Mouse (Mus musculus) MEL (cell line): ENCODE data around the gene Prkci. TPM values are rescaled to one million over a fixed set of nuclear protein-coding genes. Genes with fewer than 3 reads are reported as not detected.

Source experiments
- DNase-seq: peaks from one replicate; pipeline ENCODE4 v3.0.0; 2011; ENCODE audit warnings: low read depth, low spot score
- H3K27ac ChIP-seq: 2 replicates; pipeline ENCODE4 v1.5.1; 2012; ENCODE audit warnings: low read depth, mild to moderate bottlenecking, control low read depth, low read length, moderate library complexity; ENCODE audit not compliant: control insufficient read depth
- H3K27me3 ChIP-seq, 2 experiments: fragments of 150-350 bp in 1 of 2; sonication (generic) in 1 of 2; 2 replicates each; pipeline ENCODE4 v1.6.1; 2012; ENCODE audit warnings: low read length in 2 of 2, mild to moderate bottlenecking in 2 of 2, improper control_type of control experiment in 1 of 2, moderate library complexity in 1 of 2; ENCODE audit not compliant: insufficient read depth in 2 of 2, control insufficient read depth in 1 of 2
- H3K36me3 ChIP-seq, 2 experiments: 2 replicates each; pipeline ENCODE4 v1.6.1; 2012 to 2014; ENCODE audit warnings: low read length in 2 of 2, improper control_type of control experiment in 1 of 2, inconsistent platforms in 1 of 2, mild to moderate bottlenecking in 1 of 2; ENCODE audit not compliant: insufficient read depth in 2 of 2, control insufficient read depth in 1 of 2
- H3K4me1 ChIP-seq, 2 experiments: fragments of 150-350 bp in 1 of 2; sonication (generic) in 1 of 2; 2 replicates each; pipeline ENCODE4 v1.6.1; 2012; ENCODE audit warnings: low read length in 2 of 2, improper control_type of control experiment in 1 of 2, mild to moderate bottlenecking in 1 of 2; ENCODE audit not compliant: insufficient read depth in 2 of 2, control insufficient read depth in 1 of 2
- H3K4me3 ChIP-seq, 2 experiments: fragments of 150-350 bp in 1 of 2; sonication (generic) in 1 of 2; 2 replicates each; pipeline ENCODE4 v1.5.1; 2012; ENCODE audit warnings: low read depth in 2 of 2, low read length in 2 of 2, mild to moderate bottlenecking in 2 of 2, moderate library complexity in 2 of 2, control low read depth in 1 of 2, improper control_type of control experiment in 1 of 2; ENCODE audit not compliant: control insufficient read depth in 1 of 2, insufficient read depth in 1 of 2
- H3K79me2 ChIP-seq: 2 replicates; pipeline ENCODE4 v1.6.1; 2012; ENCODE audit warnings: mild to moderate bottlenecking, low read length, moderate library complexity; ENCODE audit not compliant: control insufficient read depth, poor library complexity, insufficient read depth
- H3K9ac ChIP-seq: 2 replicates; pipeline ENCODE4 v1.6.1; 2012; ENCODE audit warnings: low read depth, mild to moderate bottlenecking, control low read depth, low read length, moderate library complexity; ENCODE audit not compliant: control insufficient read depth, poor library complexity, severe bottlenecking
- H3K9me3 ChIP-seq: fragments of 150-350 bp; sonication (generic); replicated peaks from 2 replicates; pipeline ENCODE4 v1.6.1; 2012; ENCODE audit warnings: mild to moderate bottlenecking, low read length, improper control_type of control experiment, moderate library complexity; ENCODE audit not compliant: insufficient read depth
- BHLHE40 ChIP-seq: IDR thresholded peaks from 2 replicates; pipeline ENCODE4 v1.6.1; 2012; ENCODE audit warnings: low read depth, mild to moderate bottlenecking, inconsistent platforms, low read length, improper control_type of control experiment, borderline replicate concordance
- CHD1 ChIP-seq: IDR thresholded peaks from 2 replicates; pipeline ENCODE4 v1.6.1; 2012; ENCODE audit warnings: low read depth, mild to moderate bottlenecking, inconsistent platforms, low read length, improper control_type of control experiment
- CTCF ChIP-seq, 3 experiments: IDR thresholded peaks in 2 of 3; conservative IDR thresholded peaks in 1 of 3; 2 replicates each; pipeline ENCODE4 v1.5.1; 2011 to 2012; ENCODE audit warnings: low read length in 3 of 3, low read depth in 2 of 3, mild to moderate bottlenecking in 2 of 3, improper control_type of control experiment in 1 of 3, inconsistent platforms in 1 of 3, mixed read lengths in 1 of 3, moderate library complexity in 1 of 3; ENCODE audit not compliant: control insufficient read depth in 1 of 3, insufficient read depth in 1 of 3, poor library complexity in 1 of 3, severe bottlenecking in 1 of 3
- EP300 ChIP-seq, 2 experiments: IDR thresholded peaks; 2 replicates each; pipeline ENCODE4 v1.6.1; 2011; ENCODE audit warnings: improper control_type of control experiment in 2 of 2, low read length in 2 of 2, low read depth in 1 of 2, mild to moderate bottlenecking in 1 of 2
- ETS1 ChIP-seq: IDR thresholded peaks from 2 replicates; pipeline ENCODE4 v1.6.1; 2012; ENCODE audit warnings: low read depth, mild to moderate bottlenecking, inconsistent platforms, low read length, improper control_type of control experiment, moderate library complexity
- GABPA ChIP-seq: IDR thresholded peaks from 2 replicates; pipeline ENCODE4 v1.6.1; 2012; ENCODE audit warnings: low read depth, mild to moderate bottlenecking, inconsistent platforms, low read length, improper control_type of control experiment, moderate library complexity
- GATA1 ChIP-seq: IDR thresholded peaks from 2 replicates; pipeline ENCODE4 v1.6.1; 2011; ENCODE audit warnings: low read depth, low read length, improper control_type of control experiment
- HCFC1 ChIP-seq: IDR thresholded peaks from 2 replicates; pipeline ENCODE4 v1.6.1; 2012; ENCODE audit warnings: low read depth, mild to moderate bottlenecking, inconsistent platforms, low read length, improper control_type of control experiment, moderate library complexity
- JUND ChIP-seq: IDR thresholded peaks from 2 replicates; pipeline ENCODE4 v1.6.1; 2011; ENCODE audit warnings: low read depth, mild to moderate bottlenecking, improper control_type of control experiment, low read length
- KAT2A ChIP-seq: conservative IDR thresholded peaks from 2 replicates; pipeline ENCODE4 v1.6.1; 2012; ENCODE audit warnings: low read depth, low read length, improper control_type of control experiment, inconsistent platforms
- MAZ ChIP-seq: IDR thresholded peaks from 2 replicates; pipeline ENCODE4 v1.6.1; 2012; ENCODE audit warnings: low read depth, mild to moderate bottlenecking, inconsistent platforms, low read length, improper control_type of control experiment
- MEF2A ChIP-seq: IDR thresholded peaks from 2 replicates; pipeline ENCODE4 v1.6.1; 2014; ENCODE audit warnings: low read depth, mild to moderate bottlenecking, inconsistent platforms, low read length, improper control_type of control experiment; ENCODE audit not compliant: poor library complexity, insufficient replicate concordance, severe bottlenecking; ENCODE audit errors: extremely low read depth
- MXI1 ChIP-seq: IDR thresholded peaks from 2 replicates; pipeline ENCODE4 v1.6.1; 2011; ENCODE audit warnings: mild to moderate bottlenecking, low read depth, low read length, improper control_type of control experiment
- MYB ChIP-seq: IDR thresholded peaks from 2 replicates; pipeline ENCODE4 v1.6.1; 2011; ENCODE audit warnings: mild to moderate bottlenecking, low read depth, low read length, improper control_type of control experiment
- MYC ChIP-seq: IDR thresholded peaks from 2 replicates; pipeline ENCODE4 v1.6.1; 2011; ENCODE audit warnings: low read depth, mild to moderate bottlenecking, low read length, improper control_type of control experiment, moderate library complexity
- NELFE ChIP-seq: IDR thresholded peaks from 2 replicates; pipeline ENCODE4 v1.6.1; 2011; ENCODE audit warnings: low read depth, low read length, improper control_type of control experiment
- NRF1 ChIP-seq: IDR thresholded peaks from 2 replicates; pipeline ENCODE4 v1.6.1; 2014; ENCODE audit warnings: low read depth, mild to moderate bottlenecking, inconsistent platforms, low read length, improper control_type of control experiment, moderate library complexity; ENCODE audit not compliant: poor library complexity, insufficient read depth, severe bottlenecking
- POLR2A ChIP-seq, 2 experiments: IDR thresholded peaks; 2 replicates each; pipeline ENCODE4 v1.6.1; 2011 to 2012; ENCODE audit warnings: low read length in 2 of 2, mild to moderate bottlenecking in 2 of 2, control low read depth in 1 of 2, improper control_type of control experiment in 1 of 2, low read depth in 1 of 2, moderate library complexity in 1 of 2; ENCODE audit not compliant: control insufficient read depth in 1 of 2, insufficient read depth in 1 of 2, poor library complexity in 1 of 2
- RAD21 ChIP-seq: IDR thresholded peaks from 2 replicates; pipeline ENCODE4 v1.6.1; 2011; ENCODE audit warnings: mild to moderate bottlenecking, low read depth, low read length, improper control_type of control experiment
- RCOR1 ChIP-seq: IDR thresholded peaks from 2 replicates; pipeline ENCODE4 v1.6.1; 2012; ENCODE audit warnings: low read depth, mild to moderate bottlenecking, inconsistent platforms, low read length, improper control_type of control experiment
- SMC3 ChIP-seq: IDR thresholded peaks from 2 replicates; pipeline ENCODE4 v1.6.1; 2011; ENCODE audit warnings: low read depth, low read length, improper control_type of control experiment
- TAL1 ChIP-seq: IDR thresholded peaks from 2 replicates; pipeline ENCODE4 v1.6.1; 2012; ENCODE audit warnings: mild to moderate bottlenecking, inconsistent platforms, low read length, moderate library complexity, mixed read lengths
- TCF12 ChIP-seq: IDR thresholded peaks from 2 replicates; pipeline ENCODE4 v1.6.1; 2014; ENCODE audit warnings: low read depth, mild to moderate bottlenecking, inconsistent platforms, low read length, improper control_type of control experiment, moderate library complexity
- UBTF ChIP-seq: IDR thresholded peaks from 2 replicates; pipeline ENCODE4 v1.6.1; 2012; ENCODE audit warnings: low read depth, mild to moderate bottlenecking, inconsistent platforms, low read length, improper control_type of control experiment, moderate library complexity, borderline replicate concordance; ENCODE audit not compliant: insufficient read depth
- ZC3H11A ChIP-seq: IDR thresholded peaks from 2 replicates; pipeline ENCODE4 v1.6.1; 2012; ENCODE audit warnings: low read depth, mild to moderate bottlenecking, inconsistent platforms, low read length, improper control_type of control experiment
- ZKSCAN1 ChIP-seq: IDR thresholded peaks from 2 replicates; pipeline ENCODE4 v1.6.1; 2012; ENCODE audit warnings: low read depth, mild to moderate bottlenecking, inconsistent platforms, low read length, improper control_type of control experiment, moderate library complexity
- ZMIZ1 ChIP-seq: IDR thresholded peaks from 2 replicates; pipeline ENCODE4 v1.6.1; 2012; ENCODE audit warnings: low read depth, mild to moderate bottlenecking, inconsistent platforms, low read length, improper control_type of control experiment, moderate library complexity
- ZNF384 ChIP-seq: IDR thresholded peaks from 2 replicates; pipeline ENCODE4 v1.6.1; 2012; ENCODE audit warnings: low read depth, mild to moderate bottlenecking, inconsistent platforms, low read length, improper control_type of control experiment
- polyA plus RNA-seq, 2 experiments: library from polyadenylated mRNA; stranded (reverse) in 1 of 2; unstranded in 1 of 2; fragments of >175 nt in 1 of 2; fragments of >200 nt in 1 of 2; gene quantifications; 2 replicates each; pipeline versions ENCODE4 v1.2.1 to v1.2.4; 2012; ENCODE audit warnings: low replicate concordance in 2 of 2, low read depth in 1 of 2; ENCODE audit not compliant: insufficient read length in 2 of 2, insufficient read depth in 1 of 2, missing spikeins in 1 of 2
- total RNA-seq: library from RNA; depleted of rRNA; stranded (reverse); fragments of 300-350 nt; gene quantifications from 2 replicates; pipeline ENCODE4 v1.2.3, GENCODE M21; 2012

The Prkci gene
- total and polyA plus RNA-seq, 3 experiments: 9.0 to 18.3 TPM; not detected in 1

- no peak for DNase-seq
- no peaks in the 10 kb centered on the region for H3K27me3 ChIP-seq
- no peak overlapping the region for H3K27ac ChIP-seq
- H3K36me3 ChIP-seq: peaks cover 0 to 4% of the 10 kb centered on the region in 2 experiments; a peak in 1 of 4 replicates
- TF ChIP-seq ETS1 (no peak), MYC (no peak), ZKSCAN1 (no peak), BHLHE40 (no peak), RCOR1 (no peak), MAZ (no peak), CTCF (IDR thresholded peaks at IDR 0.05 in 2 of 3, conservative IDR thresholded peaks at IDR 0.05 in 1 of 3; ENCODE audit: control insufficient read depth in 1 of 3, insufficient read depth in 1 of 3, low read depth in 2 of 3, low read length in 3 of 3, poor library complexity in 1 of 3, severe bottlenecking in 1 of 3) (no peak), EP300 (IDR thresholded peaks at IDR 0.05; ENCODE audit: low read depth in 1 of 2, low read length in 2 of 2) (no peak), RAD21 (no peak), SMC3 (no peak), GATA1 (no peak), JUND (no peak), POLR2A (IDR thresholded peaks at IDR 0.05; ENCODE audit: control insufficient read depth in 1 of 2, insufficient read depth in 1 of 2, low read depth in 1 of 2, low read length in 2 of 2, poor library complexity in 1 of 2) (no peak), UBTF (no peak), MEF2A (no peak), TAL1 (no peak)
- peaks cover 1% of the 10 kb centered on the region; the same call in 1 of the 2 replicates for H3K79me2 ChIP-seq
- peaks cover 0 to 12% of the 10 kb centered on the region in 2 experiments; a peak in 3 of 4 replicates for H3K4me1 ChIP-seq
- no peak overlapping the region for H3K9ac ChIP-seq
- no peak overlapping the region for H3K4me3 ChIP-seq
- H3K9me3 ChIP-seq: no peaks in the 10 kb centered on the region
These were observed 94.4 kb downstream of the Prkci start for GRCm38 (mm10) chr3:31089956-31090355.

GRCm38 (mm10) chr3:31093196-31093595, 97.6 kb downstream of the Prkci start:
- H3K27me3 ChIP-seq: no peaks in the 10 kb centered on the region
- peak overlapping the region; percentile 71 to 100 for H3K4me3 ChIP-seq
- H3K79me2 ChIP-seq: peaks cover 12% of the 10 kb centered on the region
- H3K9me3 ChIP-seq: no peaks in the 10 kb centered on the region
- peak overlapping the region; percentile 97 for H3K27ac ChIP-seq
- H3K36me3 ChIP-seq: peaks cover 0 to 16% of the 10 kb centered on the region in 2 experiments; a peak in 2 of 4 replicates
- peaks cover 0 to 15% of the 10 kb centered on the region in 2 experiments; a peak in 3 of 4 replicates for H3K4me1 ChIP-seq
- peak; percentile 81 for DNase-seq
- peak overlapping the region; percentile 80 for H3K9ac ChIP-seq
- TF ChIP-seq CTCF (IDR thresholded peaks at IDR 0.05 in 2 of 3, conservative IDR thresholded peaks at IDR 0.05 in 1 of 3; ENCODE audit: control insufficient read depth in 1 of 3, insufficient read depth in 1 of 3, low read depth in 2 of 3, low read length in 3 of 3, poor library complexity in 1 of 3, severe bottlenecking in 1 of 3): no peak
- TF ChIP-seq RCOR1: peak; percentile 61; the same call in 1 of the 2 replicates
- peak; percentile 60; the same call in 1 of the 2 replicates for TF ChIP-seq MYB
- TF ChIP-seq GABPA: no peak
- no peak for TF ChIP-seq ZC3H11A
- no peak for TF ChIP-seq MYC
- TF ChIP-seq ETS1: peak; percentile 55; the same call in 1 of the 2 replicates
- peak; percentile 59 to 77 for TF ChIP-seq EP300 (IDR thresholded peaks at IDR 0.05; ENCODE audit: low read depth in 1 of 2, low read length in 2 of 2)
- TF ChIP-seq TCF12: peak; percentile 33; the same call in 1 of the 2 replicates
- TF ChIP-seq UBTF: no peak
- TF ChIP-seq JUND: no peak
- 0 out of 2 replicates have a peak, but pooled peaks have one; percentile 19 for TF ChIP-seq KAT2A
- TF ChIP-seq ZKSCAN1: no peak
- TF ChIP-seq HCFC1: no peak
- no peak for TF ChIP-seq CHD1
- no peak; the same call in 1 of the 2 replicates for TF ChIP-seq ZMIZ1
- TF ChIP-seq NELFE: no peak
- TF ChIP-seq GATA1: peak; percentile 65
- TF ChIP-seq ZNF384: no peak
- peak; percentile 74 for TF ChIP-seq TAL1
- TF ChIP-seq MXI1: no peak
- no peak for TF ChIP-seq MEF2A
- no peak for TF ChIP-seq NRF1
